Mouse (Mus musculus): Measurements from ENCODE around the gene Akap12. TPM values are rescaled to one million over a fixed set of nuclear protein-coding genes. Genes with fewer than 3 reads are reported as not detected.

The Akap12 gene
- 44.4 and 47.0 TPM in 2 replicates for polyA plus RNA-seq (2014; fragmentation: Nextera tagmentation; extraction: Ambion mirVana)

GRCm38 (mm10) chr10:4266041-4266930 lies at the start of gene Akap12:
Gene Akap12 (plus strand): TSS chr10:4266380.
- peak; percentile 78 for ATAC-seq (ENCODE audit: low FRiP score)
- WGBS: under 1% methylated on average over 54 of the region's 54 CpGs
- DNase-seq (ENCODE audit: low spot score): peak; percentile 53

GRCm38 (mm10) chr10:4230563-4231359 lies 35.4 kb upstream of the Akap12 start:
- Histone ChIP-seq H3K36me3 (replicated peaks; ENCODE audit: control insufficient read depth, insufficient read depth) (no peaks in the 10 kb centered on the region), H3K4me3 (replicated peaks; ENCODE audit: low read length) (no peak overlapping the region), H3K4me1 (replicated peaks; ENCODE audit: control insufficient read depth, insufficient read depth, low read length) (no peaks in the 10 kb centered on the region), H3K9me3 (ENCODE audit: control insufficient read depth, low read length) (no peaks in the 10 kb centered on the region), H3K27me3 (ENCODE audit: control insufficient read depth, insufficient read depth, low read length) (no peaks in the 10 kb centered on the region), H3K9ac (no peak overlapping the region), H3K27ac (no peak overlapping the region), H3K4me2 (replicated peaks) (no peak overlapping the region)
- no peak for ATAC-seq (ENCODE audit: low FRiP score)
- WGBS: 82% methylated on average over 17 of the region's 17 CpGs
- no peak for DNase-seq (ENCODE audit: low spot score)

More at GRCm38 (mm10) chr10:4266041-4266930, at the start of gene Akap12:
- Histone ChIP-seq H3K27ac (peak within 1 kb of the TSS; percentile 86), H3K4me3 (replicated peaks; ENCODE audit: low read length) (peak within 1 kb of the TSS; percentile 81), H3K36me3 (replicated peaks; ENCODE audit: control insufficient read depth, insufficient read depth) (no peaks in the 10 kb centered on the region), H3K4me2 (replicated peaks) (peak within 1 kb of the TSS; percentile 97), H3K27me3 (ENCODE audit: control insufficient read depth, insufficient read depth, low read length) (no peaks in the 10 kb centered on the region), H3K4me1 (replicated peaks; ENCODE audit: control insufficient read depth, insufficient read depth, low read length) (peaks cover 12% of the 10 kb centered on the region), H3K9ac (peak within 1 kb of the TSS; percentile 89), H3K9me3 (ENCODE audit: control insufficient read depth, low read length) (no peaks in the 10 kb centered on the region)

- DNase-seq (ENCODE audit: low spot score) (peak; percentile 73), ATAC-seq (ENCODE audit: low FRiP score) (peak; percentile 89)
- H3K27me3 ChIP-seq (ENCODE audit: control insufficient read depth, insufficient read depth, low read length): no peaks in the 10 kb centered on the region
- H3K4me3 ChIP-seq (replicated peaks; ENCODE audit: low read length): no peak overlapping the region
- no peaks in the 10 kb centered on the region for H3K36me3 ChIP-seq (replicated peaks; ENCODE audit: control insufficient read depth, insufficient read depth)
- no peak overlapping the region for H3K9ac ChIP-seq
- WGBS: 16% methylated on average over 9 of the region's 9 CpGs
- no peaks in the 10 kb centered on the region for H3K9me3 ChIP-seq (ENCODE audit: control insufficient read depth, low read length)
- peak overlapping the region; percentile 22; the same call in 1 of the 2 replicates for H3K27ac ChIP-seq
- no peak overlapping the region for H3K4me2 ChIP-seq (replicated peaks)
- no peaks in the 10 kb centered on the region for H3K4me1 ChIP-seq (replicated peaks; ENCODE audit: control insufficient read depth, insufficient read depth, low read length)
Measured at GRCm38 (mm10) chr10:4233102-4233501, 33.1 kb upstream of the Akap12 start.

- H3K4me2 ChIP-seq (replicated peaks): no peak overlapping the region
- WGBS: 63% methylated on average over 5 of the region's 5 CpGs
- no peaks in the 10 kb centered on the region for H3K27me3 ChIP-seq (ENCODE audit: control insufficient read depth, insufficient read depth, low read length)
- no peak overlapping the region for H3K9ac ChIP-seq
- ATAC-seq (ENCODE audit: low FRiP score): no peak
- DNase-seq (ENCODE audit: low spot score): no peak
- no peaks in the 10 kb centered on the region for H3K9me3 ChIP-seq (ENCODE audit: control insufficient read depth, low read length)
- no peak overlapping the region for H3K4me3 ChIP-seq (replicated peaks; ENCODE audit: low read length)
- no peaks in the 10 kb centered on the region for H3K4me1 ChIP-seq (replicated peaks; ENCODE audit: control insufficient read depth, insufficient read depth, low read length)
- no peak overlapping the region for H3K27ac ChIP-seq
- no peaks in the 10 kb centered on the region for H3K36me3 ChIP-seq (replicated peaks; ENCODE audit: control insufficient read depth, insufficient read depth)
Measured at GRCm38 (mm10) chr10:4239794-4240574, 26.2 kb upstream of the Akap12 start.

- no peak overlapping the region for H3K4me3 ChIP-seq (replicated peaks; ENCODE audit: low read length)
- no peaks in the 10 kb centered on the region for H3K4me1 ChIP-seq (replicated peaks; ENCODE audit: control insufficient read depth, insufficient read depth, low read length)
- no peak overlapping the region for H3K4me2 ChIP-seq (replicated peaks)
- H3K9ac ChIP-seq: no peak overlapping the region
- H3K27me3 ChIP-seq (ENCODE audit: control insufficient read depth, insufficient read depth, low read length): no peaks in the 10 kb centered on the region
- no peak for ATAC-seq (ENCODE audit: low FRiP score)
- H3K36me3 ChIP-seq (replicated peaks; ENCODE audit: control insufficient read depth, insufficient read depth): no peaks in the 10 kb centered on the region
- H3K27ac ChIP-seq: no peak overlapping the region
- H3K9me3 ChIP-seq (ENCODE audit: control insufficient read depth, low read length): no peaks in the 10 kb centered on the region
- no peak for DNase-seq (ENCODE audit: low spot score)
- WGBS: 88% methylated on average over 15 of the region's 16 CpGs
Measured at GRCm38 (mm10) chr10:4243591-4244300, 22.4 kb upstream of the Akap12 start.

GRCm38 (mm10) chr10:4245812-4246211 lies 20.4 kb upstream of the Akap12 start:
- Histone ChIP-seq H3K27ac (no peak overlapping the region), H3K9me3 (ENCODE audit: control insufficient read depth, low read length) (no peaks in the 10 kb centered on the region), H3K4me3 (replicated peaks; ENCODE audit: low read length) (no peak overlapping the region), H3K27me3 (ENCODE audit: control insufficient read depth, insufficient read depth, low read length) (no peaks in the 10 kb centered on the region), H3K36me3 (replicated peaks; ENCODE audit: control insufficient read depth, insufficient read depth) (no peaks in the 10 kb centered on the region), H3K4me2 (replicated peaks) (no peak overlapping the region), H3K4me1 (replicated peaks; ENCODE audit: control insufficient read depth, insufficient read depth, low read length) (no peaks in the 10 kb centered on the region), H3K9ac (no peak overlapping the region)
- WGBS: 72% methylated on average over 2 of the region's 2 CpGs
- DNase-seq (ENCODE audit: low spot score) (no peak), ATAC-seq (ENCODE audit: low FRiP score) (no peak)

- Histone ChIP-seq H3K4me3 (replicated peaks; ENCODE audit: low read length) (no peak overlapping the region), H3K4me1 (replicated peaks; ENCODE audit: control insufficient read depth, insufficient read depth, low read length) (no peaks in the 10 kb centered on the region), H3K27me3 (ENCODE audit: control insufficient read depth, insufficient read depth, low read length) (no peaks in the 10 kb centered on the region), H3K4me2 (replicated peaks) (no peak overlapping the region), H3K9ac (no peak overlapping the region), H3K27ac (no peak overlapping the region), H3K9me3 (ENCODE audit: control insufficient read depth, low read length) (no peaks in the 10 kb centered on the region), H3K36me3 (replicated peaks; ENCODE audit: control insufficient read depth, insufficient read depth) (no peaks in the 10 kb centered on the region)
- ATAC-seq (ENCODE audit: low FRiP score) (no peak), DNase-seq (ENCODE audit: low spot score) (no peak)
- WGBS: 93% methylated on average over 7 of the region's 7 CpGs
Measured at GRCm38 (mm10) chr10:4246407-4246806, 19.8 kb upstream of the Akap12 start.

- no peak overlapping the region for H3K4me3 ChIP-seq (replicated peaks; ENCODE audit: low read length)
- H3K4me1 ChIP-seq (replicated peaks; ENCODE audit: control insufficient read depth, insufficient read depth, low read length): no peaks in the 10 kb centered on the region
- no peak overlapping the region for H3K9ac ChIP-seq
- ATAC-seq (ENCODE audit: low FRiP score) (no peak), DNase-seq (ENCODE audit: low spot score) (no peak)
- no peaks in the 10 kb centered on the region for H3K27me3 ChIP-seq (ENCODE audit: control insufficient read depth, insufficient read depth, low read length)
- no peak overlapping the region for H3K4me2 ChIP-seq (replicated peaks)
- no peaks in the 10 kb centered on the region for H3K9me3 ChIP-seq (ENCODE audit: control insufficient read depth, low read length)
- no peaks in the 10 kb centered on the region for H3K36me3 ChIP-seq (replicated peaks; ENCODE audit: control insufficient read depth, insufficient read depth)
- WGBS: 6% methylated on average over 4 of the region's 4 CpGs
- H3K27ac ChIP-seq: no peak overlapping the region
Measured at GRCm38 (mm10) chr10:4249235-4249845, 16.8 kb upstream of the Akap12 start.

Measured in hindbrain, embryonic 14.5 days (tissue).